Mouse (Mus musculus) activated CD4-positive, CD25-positive, alpha-beta regulatory T cell (primary cell): ENCODE data around the gene Zscan20. TPM values are rescaled to one million over a fixed set of nuclear protein-coding genes. Genes with fewer than 3 reads are reported as not detected.

ENCODE experiments used
- polyA plus RNA-seq, 2 experiments: library from polyadenylated mRNA; unstranded; fragments of 100-300 nt; shearing (Covaris generic); gene quantifications; one replicate each; pipeline ENCODE4 v1.2.1; 2017

Gene Zscan20
- polyA plus RNA-seq: 1 to 10 TPM; 6.7 to 8.2 TPM

DNA sequence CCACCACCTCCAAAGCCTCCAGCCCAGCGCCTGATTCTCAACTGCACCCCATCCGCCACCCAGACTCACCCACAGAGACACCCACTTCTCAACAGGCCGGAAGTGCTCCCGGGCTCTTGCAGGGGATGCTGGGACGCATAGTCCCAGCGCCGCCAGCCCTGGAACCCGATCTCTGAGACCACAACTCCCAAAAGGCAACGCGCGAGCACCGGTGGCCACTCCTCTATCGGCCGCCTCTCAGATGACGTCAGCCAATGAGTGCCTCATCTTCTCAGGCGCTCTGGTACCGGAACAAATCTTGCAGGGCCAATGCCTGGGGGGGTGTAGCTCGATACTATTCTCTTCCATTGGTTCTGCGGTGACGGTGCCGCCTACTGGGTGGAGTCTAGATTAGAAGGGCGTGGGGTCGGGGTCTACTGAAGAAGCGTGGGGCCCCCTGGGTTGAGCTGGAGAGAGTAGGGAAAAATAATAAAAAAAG lies at the start of gene Zscan20:
TSS of gene Zscan20 (minus strand) at position 174 of the 478 bp plus-strand sequence.

GRCm38 (mm10) chr4:128654505-128655381 lies 44.8 kb upstream of the Zscan20 start, which contains the start of gene Phc2:
TSS of gene Phc2 (plus strand) at chr4:128654702.

DNA sequence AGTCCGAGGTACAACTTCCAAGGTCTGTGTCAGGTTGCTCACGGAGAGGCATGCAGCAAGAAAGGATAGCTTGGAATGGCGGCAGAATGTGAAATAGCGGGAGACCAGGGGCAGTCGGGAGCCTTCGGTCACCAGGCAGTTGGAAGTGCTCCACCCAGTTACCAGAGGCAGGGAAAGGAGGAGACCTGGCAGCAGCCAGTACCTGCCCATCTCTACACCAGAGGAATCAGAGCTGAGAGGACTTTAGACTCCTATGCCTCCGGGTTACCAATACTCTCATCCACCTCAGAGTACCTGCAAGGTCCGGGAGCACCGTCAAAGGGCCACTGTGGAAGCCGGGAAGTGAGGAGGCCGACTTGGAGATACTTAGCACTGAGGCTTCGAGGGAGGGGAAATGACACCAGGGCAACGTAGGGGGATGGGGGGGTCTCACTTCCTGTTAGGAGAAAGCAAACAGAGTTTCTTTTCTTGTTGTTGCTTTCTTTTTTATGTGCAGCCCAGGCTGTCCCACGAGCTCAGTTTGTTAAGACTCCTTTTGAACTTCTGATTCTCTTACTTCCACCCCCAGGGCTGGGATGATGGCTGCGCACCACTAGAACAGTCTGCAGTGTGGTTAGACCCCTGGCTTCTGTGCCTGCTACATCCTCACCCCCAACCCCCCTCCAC lies 8.5 kb upstream of the Zscan20 start, which contains the start of gene Tlr12:
TSS of gene Tlr12 (minus strand) at position 374 of the 666 bp plus-strand sequence.

Other genes with a start within 250 kb of the Zscan20 start
- 1 to 10 TPM; 1.9 to 2.8 TPM for gene Tlr12, start 8.5 kb upstream of the Zscan20 start, polyA plus RNA-seq
- gene Phc2, start 44.6 kb upstream of the Zscan20 start, polyA plus RNA-seq: 100 to 1,000 TPM in 1 of 2 experiments, 10 to 100 TPM in 1; 86.7 to 107 TPM
- gene A3galt2, start 145.3 kb upstream of the Zscan20 start, polyA plus RNA-seq: under 1 TPM; 0.05 to 0.06 TPM
- gene Zfp362, start 195.9 kb upstream of the Zscan20 start, polyA plus RNA-seq: 10 to 100 TPM; 31.8 to 34.8 TPM